Mouse (Mus musculus) B cell, adult 2 months (primary cell): ENCODE measurements at regions not wholly inside any gene's neighbourhood (a gene's known extent, or its start where the extent isn't known, plus 50 kb on each side); places are given as distances from the start of the nearest gene placed in this dataset.
A peak's percentile ranks its signal among the peaks of the same experiment; 100 is the strongest.

ENCODE experiments used
- DNase-seq, 2 experiments: peaks; one replicate each; pipeline ENCODE4 v3.0.0; 2022

- DNase-seq = no peak
Observed at GRCm38 (mm10) chr15:102776218-102776850, 54.4 kb upstream of the Calcoco1 start.

DNA sequence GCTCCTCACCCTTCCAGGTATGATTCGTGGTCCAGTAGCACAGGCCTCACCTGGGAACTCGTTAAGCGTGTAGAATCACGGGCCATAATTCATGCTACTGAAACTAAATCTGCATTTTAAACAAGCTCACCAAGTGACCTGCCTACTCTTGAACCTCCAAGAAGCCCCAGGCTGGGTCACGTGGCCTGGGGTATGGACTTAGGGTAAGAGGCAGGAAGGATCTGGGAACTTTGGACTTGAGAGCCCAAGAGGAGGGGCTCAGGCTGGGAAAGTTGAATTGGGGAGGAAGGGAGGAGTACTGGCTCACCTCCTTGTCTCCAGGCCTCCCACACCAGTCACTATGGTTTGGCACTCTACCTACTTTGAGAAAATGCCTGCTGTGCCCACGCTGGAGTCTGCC, 58.6 kb upstream of the Calcoco1 start:
- DNase-seq = no peak

DNA sequence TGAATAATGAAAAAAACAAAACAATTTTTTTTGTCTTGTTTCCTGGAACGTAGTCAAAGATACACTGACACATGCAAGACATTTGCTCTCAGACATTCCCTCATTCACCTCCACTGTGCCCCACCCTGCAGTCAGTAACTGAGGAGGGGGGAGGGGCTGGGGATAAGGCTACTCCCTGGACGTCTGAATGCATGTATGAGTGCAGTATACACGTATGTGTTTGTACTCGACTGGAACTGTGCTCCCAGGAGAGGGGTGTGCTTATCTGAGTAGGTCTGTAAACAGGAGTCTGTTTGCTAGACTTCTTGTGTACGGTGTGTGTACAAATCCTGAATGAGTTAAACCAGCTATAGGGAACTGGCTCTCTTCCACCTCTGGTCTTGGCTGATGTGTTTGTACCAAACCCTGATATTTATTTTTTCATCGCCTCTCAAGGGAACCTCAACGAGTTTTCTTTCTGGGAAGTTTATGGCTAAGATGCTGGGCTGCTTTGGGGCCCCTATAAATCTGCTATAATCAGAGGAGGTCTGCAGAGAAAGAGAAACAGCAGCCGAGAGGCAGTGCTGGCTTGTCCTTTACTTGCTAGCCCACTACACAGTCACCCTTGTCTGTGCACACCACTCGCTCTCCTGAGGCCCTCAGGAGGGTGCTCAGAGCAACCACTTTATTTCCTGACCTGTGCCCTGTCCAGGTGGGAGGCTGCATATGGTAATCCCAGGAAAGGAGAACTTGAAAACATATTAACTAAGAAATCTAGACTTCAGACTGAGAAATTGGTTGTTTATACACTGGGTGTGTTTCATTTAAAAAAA, 61.2 kb upstream of the Calcoco1 start:
- DNase-seq = no peak

GRCm38 (mm10) chr15:102785055-102785820, 63.3 kb upstream of the Calcoco1 start:
- DNase-seq = peak; percentile 67 to 70

DNA sequence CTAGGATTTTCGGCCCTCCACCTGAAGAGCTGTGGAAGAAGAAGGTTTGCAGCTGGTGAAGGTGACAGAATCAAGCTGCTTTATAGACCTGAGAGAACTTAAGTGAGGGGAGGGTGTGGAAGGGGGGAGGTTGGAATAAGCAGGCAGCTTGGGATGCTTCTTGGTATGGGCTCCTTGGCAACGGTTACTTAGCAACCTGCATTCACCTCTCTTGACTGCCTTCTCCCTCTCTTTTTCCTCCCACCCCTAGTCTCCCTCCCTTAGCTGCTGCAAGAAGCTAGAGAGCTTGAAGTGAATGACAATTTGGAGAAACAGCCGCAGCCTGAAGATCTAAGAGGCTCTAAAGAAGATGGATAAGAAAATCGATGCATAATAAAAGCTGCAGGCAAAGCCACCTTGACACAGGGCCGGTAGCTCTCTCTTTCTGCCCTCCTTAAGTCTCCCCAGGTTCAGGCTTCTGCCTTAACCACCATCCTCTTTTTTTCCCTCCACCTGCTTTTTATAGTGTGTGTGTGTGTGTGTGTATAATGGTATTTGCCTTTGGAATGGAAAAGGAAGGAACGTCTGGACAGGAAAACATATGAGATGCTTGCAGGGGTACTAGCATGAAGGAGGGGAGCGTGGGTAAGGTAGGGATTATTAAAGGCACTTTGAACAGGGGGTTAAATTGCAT, 67.0 kb upstream of the Calcoco1 start:
- no peak for DNase-seq

- DNase-seq = no peak
Observed at GRCm38 (mm10) chr15:102797020-102797618, 75.1 kb upstream of the Calcoco1 start.

- no peak for DNase-seq
Observed at GRCm38 (mm10) chr15:102800049-102800448, 78.1 kb upstream of the Calcoco1 start.

DNA sequence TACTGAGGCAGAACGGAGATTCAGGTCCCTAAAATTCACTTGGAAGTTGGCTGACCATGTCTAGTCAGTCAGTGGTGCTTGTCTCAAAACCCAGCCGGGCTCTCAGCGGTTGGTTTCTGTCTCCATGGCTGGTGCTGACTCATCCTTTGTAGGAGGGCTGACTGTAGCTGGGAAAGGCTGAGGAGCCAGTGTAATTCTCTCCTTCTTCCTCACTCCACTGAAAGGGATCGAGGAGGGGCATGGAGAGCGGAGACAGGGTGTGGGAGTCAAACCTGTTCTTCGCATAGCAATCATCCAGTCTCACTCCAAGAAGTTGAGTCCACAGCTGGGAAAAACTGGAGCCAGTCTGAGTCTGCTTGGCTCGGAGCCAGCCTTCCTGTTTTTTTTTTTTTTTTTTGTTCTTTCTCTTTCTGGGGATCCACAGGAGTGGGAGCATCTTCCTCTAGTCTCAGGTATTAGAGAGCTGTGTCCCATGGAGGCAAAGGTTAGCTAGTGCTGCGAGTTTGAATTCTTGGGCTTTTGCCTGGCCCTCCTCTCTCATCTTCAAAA, 80.4 kb upstream of the Calcoco1 start:
- DNase-seq = no peak

GRCm38 (mm10) chr15:102807353-102807752, 85.4 kb upstream of the Calcoco1 start:
- DNase-seq = no peak

- no peak for DNase-seq
Observed at GRCm38 (mm10) chr15:102819181-102819580, 97.2 kb upstream of the Calcoco1 start.

DNA sequence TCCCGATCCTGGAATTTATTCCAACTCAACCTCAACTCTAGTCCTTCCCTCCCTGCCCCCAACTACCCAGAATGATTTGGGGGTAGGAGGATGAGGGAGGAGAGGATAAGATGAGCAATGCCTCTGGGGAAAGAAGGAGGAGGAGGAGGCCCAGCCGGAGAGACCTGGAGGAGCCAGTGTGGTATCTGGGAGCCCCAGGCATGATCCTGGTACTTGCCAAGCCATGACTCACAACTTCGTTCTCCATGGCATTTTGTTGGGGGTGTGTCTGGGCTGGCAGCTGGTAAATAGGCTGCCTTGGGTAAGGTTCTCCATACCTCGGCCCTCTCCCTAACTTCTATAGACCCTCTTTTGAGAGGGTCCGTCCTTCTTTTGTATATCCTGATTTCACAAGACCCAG, 81.2 kb upstream of the Hoxc13 start:
- no peak for DNase-seq

DNA sequence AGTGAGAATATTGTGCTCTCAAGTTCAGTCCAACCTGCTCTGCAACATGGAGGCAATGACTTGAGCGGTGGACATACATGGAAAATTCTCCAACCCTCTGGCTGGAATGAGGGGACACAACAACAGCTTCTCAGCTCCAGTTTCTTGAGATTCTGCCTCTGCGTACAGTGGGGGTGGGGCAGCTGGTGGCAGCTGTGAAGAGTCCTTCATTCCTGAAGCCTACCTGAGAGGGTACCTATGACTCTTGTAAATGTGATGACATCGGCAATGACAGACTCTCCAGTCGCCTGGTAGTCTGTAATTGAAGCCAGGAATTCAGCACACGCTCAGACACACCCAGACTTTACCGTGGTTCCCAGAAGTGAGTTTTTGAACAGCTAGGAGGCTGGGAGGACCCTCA, 58.5 kb upstream of the Hoxc13 start:
- no peak for DNase-seq

GRCm38 (mm10) chr15:102866788-102867187, 54.1 kb upstream of the Hoxc13 start:
- DNase-seq = no peak
